In genomic region chr16:34134628-34135027, GRCm38 (mm10) we compare ENCODE assay signal across 25 mouse cellular contexts.
"Had no signal": no experiment of that assay in that cellular context is flagged by ENCODE, and none has a peak within 500 bp of the region (broad histone marks: within the 10 kb centered on the region; RNA-seq: fewer than 3 reads in every experiment).

No protein-coding gene starts in this region.

- H3K4me3 ChIP-seq: heart, embryonic 10.5 days; heart, embryonic 13.5 days; heart, embryonic 15.5 days; hindbrain, embryonic 13.5 days; hindbrain, embryonic 15.5 days; kidney, embryonic 15.5 days; limb, embryonic 13.5 days; limb, embryonic 15.5 days; liver, embryonic 12.5 days had no signal

- H3K27ac ChIP-seq: heart, embryonic 10.5 days; heart, embryonic 13.5 days; heart, embryonic 15.5 days; hindbrain, embryonic 13.5 days; hindbrain, embryonic 15.5 days; hindbrain, postnatal 0 days; kidney, embryonic 15.5 days; kidney, postnatal 0 days; limb, embryonic 13.5 days; limb, embryonic 15.5 days; liver, embryonic 12.5 days; liver, embryonic 14.5 days had no signal

- DNase-seq: forebrain, postnatal 0 days; gastrocnemius, postnatal 14 days; gastrocnemius, postnatal 36 days; heart, adult 18-20 months; heart, postnatal 14 days; heart, postnatal 36 days; kidney, adult 11 months; kidney, adult 2 months; kidney, adult 9 months; kidney, postnatal 14 days; kidney, postnatal 36 days; layer of hippocampus, postnatal 36 days; left cerebral cortex, postnatal 4 days had no signal
